Mouse (Mus musculus): Measurements from ENCODE around the gene Sh3d19.

Gene Sh3d19

GRCm38 (mm10) chr3:86135886-86136563, 165.1 kb downstream of the Sh3d19 start:
- DNase-seq (ENCODE audit: extremely low spot score, low spot score) = no peak

GRCm38 (mm10) chr3:86136936-86137574, 166.1 kb downstream of the Sh3d19 start:
- no peak for DNase-seq (ENCODE audit: extremely low spot score, low spot score)

GRCm38 (mm10) chr3:86139660-86140059, 168.8 kb downstream of the Sh3d19 start:
- DNase-seq (ENCODE audit: extremely low spot score, low spot score) = no peak

GRCm38 (mm10) chr3:86141366-86141765, 170.5 kb downstream of the Sh3d19 start:
- no peak for DNase-seq (ENCODE audit: extremely low spot score, low spot score)

GRCm38 (mm10) chr3:86141886-86142262, 171.0 kb downstream of the Sh3d19 start:
- DNase-seq (ENCODE audit: extremely low spot score, low spot score) = no peak

GRCm38 (mm10) chr3:86142263-86142933, 171.5 kb downstream of the Sh3d19 start, which contains the start of gene Rps3a1:
Gene Rps3a1 (minus strand): TSS chr3:86142702.
- DNase-seq (ENCODE audit: extremely low spot score, low spot score) = peak; percentile 100

- DNase-seq (ENCODE audit: extremely low spot score, low spot score) = peak; percentile 30
These were observed 172.0 kb downstream of the Sh3d19 start for GRCm38 (mm10) chr3:86142934-86143317.

- DNase-seq (ENCODE audit: extremely low spot score, low spot score) = no peak
These were observed 172.4 kb downstream of the Sh3d19 start for GRCm38 (mm10) chr3:86143343-86143742.

- no peak for DNase-seq (ENCODE audit: extremely low spot score, low spot score)
These were observed 178.2 kb downstream of the Sh3d19 start for GRCm38 (mm10) chr3:86149063-86149462.

GRCm38 (mm10) chr3:86149521-86149920, 178.6 kb downstream of the Sh3d19 start:
- no peak for DNase-seq (ENCODE audit: extremely low spot score, low spot score)

GRCm38 (mm10) chr3:86168841-86169425, 198.0 kb downstream of the Sh3d19 start:
- no peak for DNase-seq (ENCODE audit: extremely low spot score, low spot score)

- no peak for DNase-seq (ENCODE audit: extremely low spot score, low spot score)
These were observed 208.8 kb downstream of the Sh3d19 start for GRCm38 (mm10) chr3:86179714-86180113.

All from neural tube, embryonic 10.5 days (tissue).